Mouse (Mus musculus) thymus, postnatal 0 days (tissue): Measurements from ENCODE around the gene Agpat3. TPM values are rescaled to one million over a fixed set of nuclear protein-coding genes. Genes with fewer than 3 reads are reported as not detected.

Experiments
- DNase-seq: peaks from one replicate; pipeline ENCODE4 v3.0.0-alpha.2; 2015; ENCODE audit warnings: low spot score
- polyA plus RNA-seq: library from polyadenylated mRNA; unstranded; fragments of >200 nt; fragmentation: Nextera tagmentation; extraction: Ambion mirVana; gene quantifications from 2 replicates; pipeline ENCODE4 v1.2.1, GENCODE M21; 2015

The Agpat3 gene
- polyA plus RNA-seq, 1 experiment from 2014 or later = 152 TPM

DNA sequence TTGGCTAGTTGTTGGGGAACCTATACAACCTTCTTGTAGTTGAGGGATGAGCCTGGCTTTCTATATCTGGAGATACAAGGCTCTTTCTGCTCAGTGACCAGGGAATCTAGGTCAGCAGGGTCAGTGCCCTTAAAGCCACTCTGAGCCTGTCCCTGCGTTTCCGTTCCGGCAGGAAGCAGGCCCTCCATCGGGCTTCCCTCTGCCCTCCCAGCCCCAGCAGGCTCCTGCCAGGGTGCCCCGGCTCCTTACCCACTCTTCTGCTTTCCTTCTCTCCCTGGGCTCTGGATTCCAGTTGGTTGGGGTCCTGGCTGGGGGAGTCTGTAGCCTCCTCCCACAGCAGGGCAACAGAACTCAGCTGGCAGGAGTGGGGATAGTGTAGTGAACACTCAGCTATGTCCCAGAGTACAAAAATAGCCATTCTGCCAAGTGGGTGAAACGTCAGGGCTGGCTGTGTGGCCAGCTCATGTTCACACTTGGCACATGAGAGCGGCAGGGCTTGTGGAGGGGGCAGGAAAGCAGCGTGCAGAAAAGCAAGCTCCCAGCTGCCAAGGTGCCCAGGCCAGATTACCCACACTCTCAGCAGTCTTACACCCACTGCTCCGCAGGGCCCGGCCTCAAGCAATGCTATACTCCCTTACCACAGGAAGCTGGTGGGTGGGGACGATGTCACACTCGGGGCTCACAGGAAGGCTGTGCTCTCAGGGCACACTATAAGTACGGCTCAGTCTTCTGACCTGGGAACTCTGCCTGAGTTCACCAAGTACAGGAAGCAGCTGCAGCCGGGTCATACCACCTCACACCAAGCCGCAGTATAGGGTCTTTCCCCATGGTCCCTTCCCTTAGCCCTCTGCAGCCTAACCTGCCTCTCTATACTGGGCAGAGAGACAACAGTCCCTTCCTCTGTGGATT, 54.5 kb downstream of the Agpat3 start:
- DNase-seq = peak; percentile 95

DNA sequence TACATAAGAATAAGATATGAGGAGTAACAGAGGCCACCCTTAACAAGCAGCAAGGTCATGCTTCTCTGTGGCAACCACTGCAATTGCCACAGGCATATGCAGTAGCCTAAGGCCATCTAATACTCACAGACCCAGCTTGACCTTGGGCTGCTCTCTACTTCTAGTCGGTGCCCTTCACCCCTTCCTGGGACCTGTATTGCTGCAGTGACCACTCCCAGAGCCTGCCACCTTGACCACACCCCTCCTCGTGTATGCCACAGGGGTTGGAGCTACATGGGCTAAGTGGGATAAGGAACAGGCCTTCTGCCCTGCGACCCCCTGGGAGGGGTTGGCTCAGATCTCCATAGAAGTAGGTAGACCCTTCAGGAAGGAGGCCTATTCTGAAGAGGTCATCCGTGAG, 55.3 kb downstream of the Agpat3 start:
- no peak for DNase-seq

GRCm38 (mm10) chr10:78296371-78296770, 55.9 kb downstream of the Agpat3 start:
- DNase-seq = no peak

GRCm38 (mm10) chr10:78293576-78293975, 58.7 kb downstream of the Agpat3 start:
- DNase-seq = no peak

DNA sequence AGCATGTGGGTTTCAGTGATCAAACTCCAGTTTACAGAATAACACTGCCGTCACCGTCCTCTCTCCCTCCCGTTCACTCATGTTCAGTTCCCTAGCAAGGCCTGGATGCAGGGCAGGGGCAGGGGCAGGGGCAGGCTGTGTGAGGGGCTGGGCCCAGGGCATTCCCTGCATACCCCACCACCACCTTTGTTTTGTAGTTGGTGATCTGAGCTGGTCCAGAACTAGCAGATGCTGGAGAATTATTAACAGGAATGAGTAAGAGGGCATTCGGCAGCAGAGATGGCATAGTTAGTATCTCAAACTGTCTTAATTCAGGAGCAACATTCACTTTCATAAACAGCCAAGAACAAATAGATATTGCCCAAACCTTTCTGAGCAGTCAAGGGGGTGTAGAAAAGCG, 59.9 kb downstream of the Agpat3 start:
- no peak for DNase-seq

GRCm38 (mm10) chr10:78290730-78291535, 61.4 kb downstream of the Agpat3 start:
- DNase-seq = no peak

GRCm38 (mm10) chr10:78288896-78289295, 63.4 kb downstream of the Agpat3 start:
- DNase-seq = no peak

DNA sequence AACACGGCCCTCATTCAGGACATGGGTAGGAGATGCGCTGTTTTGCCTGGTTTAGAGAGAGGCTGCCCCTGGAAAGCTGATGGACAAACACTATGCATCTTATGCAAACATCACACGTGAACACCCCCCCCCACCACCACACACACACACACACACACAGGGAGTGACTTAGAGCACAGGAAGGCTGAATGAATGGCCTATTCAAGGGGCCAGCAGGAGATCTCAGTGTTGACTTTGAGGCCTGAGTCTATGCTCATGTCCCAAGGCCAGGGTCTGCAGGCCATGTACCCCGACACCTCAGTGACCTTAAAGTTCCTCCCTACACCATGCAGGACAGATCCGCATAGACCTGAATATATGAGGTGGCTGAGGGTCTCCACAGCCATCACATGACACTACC, 64.2 kb downstream of the Agpat3 start:
- DNase-seq = no peak

DNA sequence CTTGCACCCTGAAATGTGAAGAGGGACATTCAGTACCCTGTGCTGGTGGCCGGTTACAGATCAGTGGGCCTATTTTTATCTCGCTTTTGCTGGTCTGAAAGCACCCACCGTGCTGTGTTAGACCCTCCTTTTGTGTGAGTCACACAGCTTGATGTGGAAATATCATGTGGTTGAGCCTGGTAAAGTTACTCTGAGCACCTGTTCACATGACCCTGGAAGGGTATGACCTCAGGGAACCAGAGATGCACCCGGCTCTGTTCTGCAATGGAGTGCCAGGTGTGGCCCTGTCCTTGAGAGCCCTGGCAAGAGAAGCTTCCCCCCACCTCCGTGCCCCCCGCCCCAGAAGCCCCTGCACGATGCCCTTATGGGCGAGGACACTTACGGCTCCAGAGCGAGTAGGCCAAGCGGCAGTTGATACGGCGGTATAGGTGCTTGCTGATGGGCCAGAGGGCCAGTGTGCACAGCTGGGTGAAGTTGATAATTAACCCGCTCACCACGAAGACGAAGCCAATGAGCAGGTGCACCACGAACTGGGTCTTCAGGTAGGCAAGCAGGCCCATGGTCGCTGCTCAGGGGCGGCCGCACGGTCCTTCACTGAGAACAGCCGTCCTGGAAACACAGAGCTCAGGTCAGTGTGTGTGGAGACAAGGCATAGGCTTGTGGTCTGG, 64.7 kb downstream of the Agpat3 start:
- DNase-seq = peak; percentile 42

GRCm38 (mm10) chr10:78285959-78286358, 66.3 kb downstream of the Agpat3 start:
- no peak for DNase-seq

GRCm38 (mm10) chr10:78285409-78285808, 66.9 kb downstream of the Agpat3 start:
- no peak for DNase-seq

- DNase-seq = no peak
Observed at GRCm38 (mm10) chr10:78284812-78285211, 67.5 kb downstream of the Agpat3 start.

- no peak for DNase-seq
Observed at GRCm38 (mm10) chr10:78282411-78282810, 69.9 kb downstream of the Agpat3 start.

DNA sequence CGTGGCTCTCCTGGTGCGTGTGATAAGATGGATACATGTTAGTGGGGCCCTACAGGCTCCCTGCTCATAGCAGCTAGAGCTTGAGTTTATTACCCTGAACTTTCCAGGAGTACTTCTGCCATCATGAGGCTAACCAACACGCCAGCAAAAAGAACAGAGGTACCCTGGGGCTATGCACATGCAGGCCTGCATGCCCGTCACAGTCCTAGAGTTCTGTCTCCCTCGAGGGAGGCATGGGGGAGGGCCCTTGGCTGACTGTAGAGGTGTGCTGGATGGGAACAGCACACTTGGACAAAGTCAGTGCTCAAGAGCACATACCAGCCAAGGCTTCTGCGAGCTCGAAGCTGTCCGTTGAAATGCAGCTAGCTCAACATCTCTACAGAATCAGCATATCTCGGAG, 71.8 kb downstream of the Agpat3 start:
- no peak for DNase-seq

GRCm38 (mm10) chr10:78279210-78279609, 73.1 kb downstream of the Agpat3 start:
- peak; percentile 75 for DNase-seq

- no peak for DNase-seq
Observed at GRCm38 (mm10) chr10:78277835-78278234, 74.5 kb downstream of the Agpat3 start.

DNA sequence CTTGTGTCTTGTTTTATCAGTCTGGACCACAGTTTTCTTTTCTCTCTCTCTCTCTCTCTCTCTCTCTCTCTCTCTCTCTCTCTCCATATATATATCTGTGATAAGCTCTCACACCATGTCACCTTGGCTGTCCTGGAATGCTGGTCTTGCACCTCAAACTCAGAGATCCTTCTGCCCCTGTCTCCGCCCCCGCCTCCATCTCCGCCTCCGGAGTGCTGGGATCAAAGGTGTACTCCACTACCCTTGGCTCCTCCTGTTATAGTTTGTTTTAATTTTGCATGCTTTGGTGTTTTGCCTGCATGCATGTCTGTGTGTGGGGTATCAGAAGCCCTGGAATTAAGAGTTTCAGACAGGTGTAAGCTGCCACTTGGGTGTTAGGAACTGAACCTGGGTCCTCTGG, 76.0 kb downstream of the Agpat3 start:
- DNase-seq = no peak

DNA sequence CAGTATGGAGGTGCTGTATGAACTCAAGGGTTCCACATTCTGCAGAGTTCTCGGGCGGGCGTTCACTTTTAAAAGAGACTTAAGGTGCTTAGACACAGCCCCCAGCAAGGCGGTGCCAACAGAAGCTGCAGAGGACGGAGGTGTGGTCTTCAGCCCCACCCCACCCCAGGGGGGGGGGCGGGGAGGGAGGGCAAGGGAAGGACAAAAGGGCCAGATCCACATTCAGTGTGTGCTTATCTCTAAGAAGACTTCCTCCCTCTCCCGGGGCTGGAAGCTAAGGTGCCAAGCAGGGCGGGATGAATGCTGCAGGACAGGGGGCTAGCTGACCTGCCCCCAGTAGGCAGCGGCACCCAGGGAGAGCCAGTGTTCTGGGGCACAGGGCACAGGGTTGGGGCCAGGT, 79.4 kb downstream of the Agpat3 start:
- DNase-seq = no peak

- DNase-seq = no peak
Observed at GRCm38 (mm10) chr10:78265881-78266280, 86.4 kb downstream of the Agpat3 start.

GRCm38 (mm10) chr10:78264735-78265134, 87.6 kb downstream of the Agpat3 start:
- peak; percentile 22 for DNase-seq

DNA sequence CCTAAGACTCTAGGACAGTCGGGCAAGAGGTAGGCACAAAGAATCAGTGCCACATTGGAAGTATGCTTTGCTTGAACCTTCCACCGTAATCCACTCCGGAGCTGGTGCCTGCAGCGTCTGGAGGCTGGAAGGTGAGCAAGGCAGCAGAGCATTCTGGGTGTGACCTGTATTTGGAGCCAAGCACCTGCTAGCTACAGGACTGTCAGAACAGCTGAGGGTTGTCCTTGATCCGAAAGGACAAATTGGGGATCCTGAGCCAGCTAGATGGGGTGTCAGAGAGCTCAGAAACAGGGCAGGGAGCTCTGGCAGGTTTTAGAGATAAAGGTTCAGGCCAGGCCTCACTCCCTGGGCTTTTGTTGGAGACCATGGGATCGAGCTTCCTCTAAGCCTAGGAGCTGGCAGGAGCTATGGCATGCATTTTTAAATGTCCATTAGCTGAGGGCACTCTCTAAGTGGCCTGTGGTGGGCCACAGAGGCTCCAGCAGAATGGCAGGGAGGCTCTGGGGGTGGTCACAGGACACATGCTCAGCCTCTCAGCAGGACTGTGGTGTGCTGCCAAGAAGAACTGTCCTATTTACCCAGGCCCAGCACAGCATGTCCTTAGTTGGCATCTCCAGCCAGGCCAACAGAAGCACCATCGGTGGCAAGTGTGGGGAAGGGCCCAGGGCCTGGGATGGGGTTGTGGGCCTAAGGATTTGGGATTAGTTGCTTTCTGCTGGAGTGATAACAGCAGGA, 91.2 kb downstream of the Agpat3 start:
- DNase-seq = no peak
